Mouse (Mus musculus): ENCODE data around the gene Gse1.

DNA sequence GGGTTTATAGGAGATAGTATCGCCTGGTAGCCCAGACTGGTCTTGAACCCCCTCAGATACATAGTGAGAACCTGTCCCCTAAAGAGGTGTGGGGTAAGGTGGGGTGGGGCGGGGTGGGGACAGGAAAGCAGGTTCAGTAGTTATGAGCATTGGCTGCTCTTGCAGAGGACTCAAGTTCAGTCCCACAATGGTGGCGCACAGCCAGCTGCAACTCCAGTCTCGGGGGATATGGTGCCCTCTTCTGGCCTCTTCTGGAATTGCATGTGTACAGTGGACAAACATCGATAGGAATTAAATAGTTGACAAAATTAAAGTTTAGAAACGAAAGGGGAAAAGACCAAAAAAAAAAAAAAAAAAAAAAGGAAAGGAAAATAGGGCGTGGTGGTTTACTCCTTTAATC is 371.2 kb downstream of the Gse1 start:
- TF ChIP-seq GATA1 (IDR thresholded peaks at IDR 0.05; ENCODE audit: low read length), result no peak
- no peak for TF ChIP-seq TAL1 (IDR thresholded peaks at IDR 0.05; ENCODE audit: low read length)
